7 mouse cellular contexts compared by ENCODE assay signal in the genomic region with DNA sequence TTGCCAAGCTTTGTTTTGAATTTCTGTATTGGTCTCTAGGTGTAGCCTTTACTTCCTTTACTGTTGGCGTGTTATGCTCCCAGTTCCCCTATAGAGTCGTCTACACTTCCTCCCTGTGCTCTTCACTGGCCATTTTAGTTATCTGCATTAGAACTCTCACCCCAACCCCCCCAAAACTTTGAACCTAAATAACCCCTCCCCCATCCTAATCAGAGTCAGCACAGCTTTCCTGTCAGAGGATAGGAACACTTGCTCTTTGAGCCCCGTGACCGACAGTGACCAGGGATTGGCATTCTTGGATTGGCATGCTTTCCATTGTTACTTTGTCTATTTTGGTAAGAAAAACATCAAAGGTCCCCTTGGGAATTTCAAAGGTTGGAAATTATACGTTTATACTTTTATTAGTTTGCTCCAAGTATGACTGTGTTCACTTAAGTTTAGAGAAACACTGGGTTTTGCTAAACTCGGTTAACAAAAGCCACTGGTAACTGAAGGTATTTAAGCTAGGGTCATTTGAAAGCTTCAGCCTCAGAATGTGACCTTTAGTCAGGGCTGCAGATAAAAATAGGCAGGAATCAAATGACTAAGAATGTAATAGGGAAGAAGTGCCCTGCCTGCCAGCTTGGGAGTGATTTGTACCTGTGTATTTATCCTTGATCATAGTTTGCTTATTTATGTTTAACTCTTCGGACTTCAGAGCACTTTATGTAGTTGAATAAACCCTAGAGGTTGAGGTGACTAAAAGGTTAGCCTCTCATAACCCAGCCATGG. TPM values are rescaled to one million over a fixed set of nuclear protein-coding genes. Genes with fewer than 3 reads are reported as not detected.
DNase-seq lines count a peak whose midpoint lies in the region; ATAC-seq lines count a peak whose summit lies in the region.

No protein-coding gene starts in this region.

- H3K27ac ChIP-seq in heart, embryonic 16.5 days (ENCODE audit: low read length) = peak overlapping the region; percentile 95
- H3K27ac ChIP-seq in liver, embryonic 12.5 days = peak overlapping the region; percentile 85

- no peaks in the 10 kb centered on the region for H3K27me3 ChIP-seq in heart, embryonic 16.5 days (ENCODE audit: control insufficient read depth, insufficient read depth, low read length)
- H3K27me3 ChIP-seq in liver, embryonic 12.5 days (replicated peaks) = no peaks in the 10 kb centered on the region

- peaks cover 59% of the 10 kb centered on the region for H3K4me1 ChIP-seq in heart, embryonic 16.5 days (ENCODE audit: control insufficient read depth, insufficient read depth, low read length)
- peaks cover 80% of the 10 kb centered on the region for H3K4me1 ChIP-seq in liver, embryonic 12.5 days

- H3K36me3 ChIP-seq in heart, embryonic 16.5 days (ENCODE audit: control insufficient read depth, insufficient read depth) = peaks cover 29% of the 10 kb centered on the region
- peaks cover 58% of the 10 kb centered on the region for H3K36me3 ChIP-seq in liver, embryonic 12.5 days

- H3K4me2 ChIP-seq in heart, embryonic 16.5 days (ENCODE audit: low read depth, low read length) = peak overlapping the region; percentile 68
- peak overlapping the region; percentile 85 for H3K4me2 ChIP-seq in liver, embryonic 12.5 days

- WGBS in heart, embryonic 16.5 days = 11% methylated on average over 7 of the region's 7 CpGs
- 22% methylated on average over 7 of the region's 7 CpGs for WGBS in liver, embryonic 12.5 days (ENCODE audit: insufficient replicate concordance)

- no peaks in the 10 kb centered on the region for H3K9me3 ChIP-seq in heart, embryonic 16.5 days (replicated peaks; ENCODE audit: control insufficient read depth, low read length)
- H3K9me3 ChIP-seq in liver, embryonic 12.5 days (replicated peaks) = no peaks in the 10 kb centered on the region

- H3K9ac ChIP-seq in heart, embryonic 16.5 days (ENCODE audit: low read length) = peak overlapping the region; percentile 61
- H3K9ac ChIP-seq in liver, embryonic 12.5 days = peak overlapping the region; percentile 100

- no peak for ATAC-seq in heart, embryonic 16.5 days (replicated peaks; ENCODE audit: extremely low read depth, insufficient read depth, low FRiP score)
- 0 out of 2 replicates have a peak, but pooled peaks have one; percentile 3 for ATAC-seq in liver, embryonic 12.5 days

- H3K4me3 ChIP-seq in heart, embryonic 16.5 days (ENCODE audit: low read length) = peak overlapping the region; percentile 38
- peak overlapping the region; percentile 100 for H3K4me3 ChIP-seq in liver, embryonic 12.5 days

- peak; percentile 41 for DNase-seq in 3T3-L1 (ENCODE audit: low read depth, low spot score)
- DNase-seq in CD4-positive helper T cell, adult 2 months (ENCODE audit: low read depth, low spot score) = peak; percentile 41
- DNase-seq in right cerebral cortex, adult 18-20 months = no peak
- no peak for DNase-seq in layer of hippocampus, postnatal 25 days (ENCODE audit: extremely low spot score in 1 of 2, low spot score in 1 of 2)
- no peak for DNase-seq in right cerebral cortex, postnatal 25 days

RNA-seq across cellular contexts. Expression of gene Mcl1, which starts 3.5 kb away (rescaled TPM):
- polyA plus RNA-seq in heart, embryonic 16.5 days (2015; fragmentation: Nextera tagmentation; extraction: Ambion mirVana) = 31.9 and 38.3 TPM in 2 replicates
- polyA plus RNA-seq in liver, embryonic 12.5 days (2016; fragmentation: Nextera tagmentation; extraction: Ambion mirVana) = 66.5 and 73.8 TPM in 2 replicates
- 10 to 100 TPM; 54.6 to 61.6 TPM for total RNA-seq in layer of hippocampus, postnatal 25 days (2021)

RNA-seq across cellular contexts. Expression of gene Adamtsl4, which starts 25.6 kb away (rescaled TPM):
- 8.5 and 13.7 TPM in 2 replicates for polyA plus RNA-seq in heart, embryonic 16.5 days (2015; fragmentation: Nextera tagmentation; extraction: Ambion mirVana)
- 0.30 and 0.35 TPM in 2 replicates for polyA plus RNA-seq in liver, embryonic 12.5 days (2016; fragmentation: Nextera tagmentation; extraction: Ambion mirVana)
- total RNA-seq in layer of hippocampus, postnatal 25 days (2021) = 1 to 10 TPM; 3.7 to 4.0 TPM

RNA-seq across cellular contexts. Expression of gene Ensa, which starts 37.3 kb away (rescaled TPM):
- polyA plus RNA-seq in heart, embryonic 16.5 days (2015; fragmentation: Nextera tagmentation; extraction: Ambion mirVana) = 51.1 and 53.0 TPM in 2 replicates
- 42.9 and 45.0 TPM in 2 replicates for polyA plus RNA-seq in liver, embryonic 12.5 days (2016; fragmentation: Nextera tagmentation; extraction: Ambion mirVana)
- total RNA-seq in layer of hippocampus, postnatal 25 days (2021) = 100 to 1,000 TPM; 298 to 321 TPM

Comparison
In these comparisons a context has a peak if more than half of its experiments do, and no peak if none do; other contexts are left out.
1. DNase-seq: peak in 3T3-L1 (single experiment) and CD4-positive helper T cell, adult 2 months (single experiment); none in right cerebral cortex, adult 18-20 months (single experiment), layer of hippocampus, postnatal 25 days (0 of 2) and right cerebral cortex, postnatal 25 days (single experiment).